Mouse (Mus musculus) stomach, postnatal 0 days (tissue): ENCODE measurements at regions not wholly inside any gene's neighbourhood (a gene's known extent, or its start where the extent isn't known, plus 50 kb on each side); places are given as distances from the start of the nearest gene placed in this dataset.

Experiments used
- CTCF ChIP-seq: IDR thresholded peaks from 2 replicates; pipeline ENCODE4 v1.5.1; 2016; ENCODE audit warnings: antibody characterized with exemption, low read depth, mild to moderate bottlenecking, moderate library complexity
- EP300 ChIP-seq: optimal IDR thresholded peaks from 2 replicates; pipeline ENCODE3; 2016; ENCODE audit warnings: antibody characterized with exemption

DNA sequence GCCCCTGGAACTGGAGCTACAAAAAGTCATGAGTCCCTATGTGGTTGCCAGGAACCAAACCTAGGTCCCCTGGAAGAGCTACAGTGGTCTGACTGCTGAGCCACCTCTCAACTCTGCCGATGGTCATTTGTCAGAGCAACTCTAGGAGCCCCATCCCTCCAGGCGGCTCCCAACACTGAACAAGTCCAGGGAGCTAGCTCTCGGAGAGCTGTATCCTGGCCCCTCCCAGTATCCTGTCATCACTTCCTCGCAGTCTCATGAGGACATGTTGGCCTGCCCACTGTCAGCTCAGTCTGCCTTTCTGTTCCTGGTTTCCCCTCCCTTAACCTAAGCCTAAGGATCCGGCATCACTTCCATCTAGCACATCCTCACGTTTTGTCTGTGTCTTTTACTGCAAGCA is 64.5 kb upstream of the Adgre5 start:
- TF ChIP-seq CTCF (no peak), EP300 (no peak)
